Mouse (Mus musculus): ENCODE results near the gene Taok3.

- TF ChIP-seq CTCF (IDR thresholded peaks at IDR 0.05; ENCODE audit: low read depth) (no peak), EP300 (IDR thresholded peaks at IDR 0.05; ENCODE audit: low read depth) (no peak)
Measured at GRCm38 (mm10) chr5:117313909-117314308, 194.0 kb downstream of the Taok3 start.
